Mouse (Mus musculus): Measurements from ENCODE around the gene G6pc. TPM values are rescaled to one million over a fixed set of nuclear protein-coding genes. Genes with fewer than 3 reads are reported as not detected.

Gene G6pc
- total and polyA plus RNA-seq, 3 experiments: not detected

GRCm38 (mm10) chr11:101381817-101382216 is 14.5 kb downstream of the G6pc start:
- H3K79me2 ChIP-seq (replicated peaks; ENCODE audit: control insufficient read depth, insufficient read depth, low read length): no peaks in the 10 kb centered on the region
- intact Hi-C loops (cut with DNase I): no loop called here
- TF ChIP-seq EP300 (IDR thresholded peaks at IDR 0.05; ENCODE audit: insufficient read depth, low read depth, low read length) (no peak), CTCF (IDR thresholded peaks at IDR 0.05) (no peak)
- no peaks in the 10 kb centered on the region for H3K27me3 ChIP-seq (ENCODE audit: control insufficient read depth, insufficient read depth, low read length)
- no peak overlapping the region for H3K27ac ChIP-seq
- no peaks in the 10 kb centered on the region for H3K36me3 ChIP-seq (ENCODE audit: control insufficient read depth, insufficient read depth, low read length)
- no peaks in the 10 kb centered on the region for H3K4me1 ChIP-seq (ENCODE audit: control insufficient read depth, insufficient read depth, low read length)
- DNase-seq: no peak
- 25% methylated on average over 4 of the region's 4 CpGs for WGBS
- no peak overlapping the region for H3K9ac ChIP-seq (ENCODE audit: low read depth, low read length)
- H3K4me3 ChIP-seq: no peak overlapping the region

- H3K79me2 ChIP-seq (replicated peaks; ENCODE audit: control insufficient read depth, insufficient read depth, low read length): no peaks in the 10 kb centered on the region
- WGBS: 4% methylated on average over 8 of the region's 8 CpGs
- intact Hi-C loops (cut with DNase I): loop anchor here (1.0 to 5.0 kb wide), 2 partner anchors 72 to 183 kb away; no protein-coding TSS in a partner anchor
- DNase-seq: peak; percentile 69 to 73
- TF ChIP-seq CTCF (IDR thresholded peaks at IDR 0.05) (peak; percentile 95), POLR2A (IDR thresholded peaks at IDR 0.05; ENCODE audit: insufficient read depth, low read depth, low read length) (no peak), EP300 (IDR thresholded peaks at IDR 0.05; ENCODE audit: insufficient read depth, low read depth, low read length) (peak; percentile 92)
- H3K27ac ChIP-seq: no peak overlapping the region
- H3K27me3 ChIP-seq (ENCODE audit: control insufficient read depth, insufficient read depth, low read length): no peaks in the 10 kb centered on the region
- no peaks in the 10 kb centered on the region; the same call in none of the 2 replicates for H3K4me1 ChIP-seq (ENCODE audit: control insufficient read depth, insufficient read depth, low read length)
- H3K4me3 ChIP-seq: no peak overlapping the region
- H3K36me3 ChIP-seq (ENCODE audit: control insufficient read depth, insufficient read depth, low read length): no peaks in the 10 kb centered on the region
- H3K9ac ChIP-seq (ENCODE audit: low read depth, low read length): no peak overlapping the region
These were observed 27.7 kb downstream of the G6pc start for GRCm38 (mm10) chr11:101395110-101395509.

GRCm38 (mm10) chr11:101415306-101415705 is 47.9 kb downstream of the G6pc start:
- H3K36me3 ChIP-seq (ENCODE audit: control insufficient read depth, insufficient read depth, low read length): no peaks in the 10 kb centered on the region
- H3K4me1 ChIP-seq (ENCODE audit: control insufficient read depth, insufficient read depth, low read length): peaks cover 3% of the 10 kb centered on the region; the same call in 1 of the 2 replicates
- no peaks in the 10 kb centered on the region for H3K27me3 ChIP-seq (ENCODE audit: control insufficient read depth, insufficient read depth, low read length)
- WGBS: 91% methylated on average over 2 of the region's 2 CpGs
- H3K4me3 ChIP-seq: no peak overlapping the region
- no peaks in the 10 kb centered on the region for H3K79me2 ChIP-seq (replicated peaks; ENCODE audit: control insufficient read depth, insufficient read depth, low read length)
- TF ChIP-seq CTCF (IDR thresholded peaks at IDR 0.05) (peak; percentile 20), POLR2A (IDR thresholded peaks at IDR 0.05; ENCODE audit: insufficient read depth, low read depth, low read length) (no peak)
- intact Hi-C loops (cut with DNase I): no loop called here
- no peak for DNase-seq
- H3K27ac ChIP-seq: no peak overlapping the region
- H3K9ac ChIP-seq (ENCODE audit: low read depth, low read length): no peak overlapping the region

GRCm38 (mm10) chr11:101416433-101417100 is 49.2 kb downstream of the G6pc start:
- Histone ChIP-seq H3K79me2 (replicated peaks; ENCODE audit: control insufficient read depth, insufficient read depth, low read length) (no peaks in the 10 kb centered on the region), H3K4me3 (peak overlapping the region; percentile 98), H3K27ac (peak overlapping the region; percentile 84), H3K4me1 (ENCODE audit: control insufficient read depth, insufficient read depth, low read length) (peaks cover 3% of the 10 kb centered on the region; the same call in 1 of the 2 replicates), H3K27me3 (ENCODE audit: control insufficient read depth, insufficient read depth, low read length) (no peaks in the 10 kb centered on the region), H3K9ac (ENCODE audit: low read depth, low read length) (peak overlapping the region; percentile 95), H3K36me3 (ENCODE audit: control insufficient read depth, insufficient read depth, low read length) (no peaks in the 10 kb centered on the region)
- no peak for TF ChIP-seq POLR2A (IDR thresholded peaks at IDR 0.05; ENCODE audit: insufficient read depth, low read depth, low read length)
- TF ChIP-seq CTCF (IDR thresholded peaks at IDR 0.05): no peak
- TF ChIP-seq EP300 (IDR thresholded peaks at IDR 0.05; ENCODE audit: insufficient read depth, low read depth, low read length): no peak
- intact Hi-C loops (cut with DNase I): no loop called here
- no peak for DNase-seq
- 1% methylated on average over 11 of the region's 11 CpGs for WGBS

- Histone ChIP-seq H3K4me1 (ENCODE audit: control insufficient read depth, insufficient read depth, low read length) (peaks cover 3% of the 10 kb centered on the region; the same call in 1 of the 2 replicates), H3K36me3 (ENCODE audit: control insufficient read depth, insufficient read depth, low read length) (no peaks in the 10 kb centered on the region), H3K27me3 (ENCODE audit: control insufficient read depth, insufficient read depth, low read length) (no peaks in the 10 kb centered on the region), H3K27ac (peak within 1 kb of the TSS; percentile 84), H3K4me3 (peak within 1 kb of the TSS; percentile 98), H3K9ac (ENCODE audit: low read depth, low read length) (peak within 1 kb of the TSS; percentile 95), H3K79me2 (replicated peaks; ENCODE audit: control insufficient read depth, insufficient read depth, low read length) (no peaks in the 10 kb centered on the region)
- TF ChIP-seq CTCF (IDR thresholded peaks at IDR 0.05) (peak; percentile 23; the same call in 1 of the 2 replicates), POLR2A (IDR thresholded peaks at IDR 0.05; ENCODE audit: insufficient read depth, low read depth, low read length) (peak; percentile 69), EP300 (IDR thresholded peaks at IDR 0.05; ENCODE audit: insufficient read depth, low read depth, low read length) (no peak)
- intact Hi-C loops (cut with DNase I): no loop called here
- DNase-seq: peak; percentile 90 to 95
- 1% methylated on average over 45 of the region's 45 CpGs for WGBS
These were observed 49.9 kb downstream of the G6pc start, which contains the start of gene Aarsd1 for GRCm38 (mm10) chr11:101417101-101417855. Gene Aarsd1, minus strand, starts transcription at chr11:101417615.

GRCm38 (mm10) chr11:101418991-101419390 is 51.6 kb downstream of the G6pc start:
- Histone ChIP-seq H3K27me3 (ENCODE audit: control insufficient read depth, insufficient read depth, low read length) (no peaks in the 10 kb centered on the region), H3K9ac (ENCODE audit: low read depth, low read length) (no peak overlapping the region), H3K4me3 (no peak overlapping the region), H3K36me3 (ENCODE audit: control insufficient read depth, insufficient read depth, low read length) (no peaks in the 10 kb centered on the region), H3K4me1 (ENCODE audit: control insufficient read depth, insufficient read depth, low read length) (peaks cover 4% of the 10 kb centered on the region; the same call in 1 of the 2 replicates), H3K79me2 (replicated peaks; ENCODE audit: control insufficient read depth, insufficient read depth, low read length) (no peaks in the 10 kb centered on the region), H3K27ac (no peak overlapping the region)
- no peak for DNase-seq
- intact Hi-C loops (cut with DNase I): no loop called here
- 58% methylated on average over 6 of the region's 6 CpGs for WGBS
- no peak for TF ChIP-seq POLR2A (IDR thresholded peaks at IDR 0.05; ENCODE audit: insufficient read depth, low read depth, low read length)
- TF ChIP-seq CTCF (IDR thresholded peaks at IDR 0.05): no peak
- no peak for TF ChIP-seq EP300 (IDR thresholded peaks at IDR 0.05; ENCODE audit: insufficient read depth, low read depth, low read length)

All from heart, adult 2 months (tissue).